Comparison of ENCODE assay signal across 8 mouse cellular contexts in genomic region chr11:87592713-87593598, GRCm38 (mm10). TPM values are rescaled to one million over a fixed set of nuclear protein-coding genes. Genes with fewer than 3 reads are reported as not detected.
DNase-seq lines count a peak whose midpoint lies in the region; ATAC-seq lines count a peak whose summit lies in the region.

No protein-coding gene starts in this region.

- DNase-seq in lung, postnatal 10 days: no peak
- no peak for DNase-seq in embryonic facial prominence, embryonic 14.5 days (ENCODE audit: low spot score)
- peak; percentile 74 to 84 for DNase-seq in kidney, adult 8-10 months
- no peak for DNase-seq in layer of hippocampus, adult 8-10 months (ENCODE audit: low spot score in 2 of 2)
- DNase-seq in thymus, postnatal 25 days: no peak
- DNase-seq in adrenal gland, adult 18-20 months (ENCODE audit: low spot score in 2 of 2): no peak

- peak overlapping the region; percentile 78 for H3K9ac ChIP-seq in lung, embryonic 16.5 days (ENCODE audit: low read length)
- peak overlapping the region; percentile 84 for H3K9ac ChIP-seq in embryonic facial prominence, embryonic 14.5 days (ENCODE audit: low read depth, low read length)
- H3K9ac ChIP-seq in midbrain, embryonic 15.5 days: peak overlapping the region; percentile 81

- no peaks in the 10 kb centered on the region for H3K9me3 ChIP-seq in lung, embryonic 16.5 days (ENCODE audit: control insufficient read depth, low read length)
- H3K9me3 ChIP-seq in embryonic facial prominence, embryonic 14.5 days (ENCODE audit: control insufficient read depth, low read length): no peaks in the 10 kb centered on the region
- no peaks in the 10 kb centered on the region for H3K9me3 ChIP-seq in midbrain, embryonic 15.5 days

- H3K27me3 ChIP-seq in lung, embryonic 16.5 days (ENCODE audit: control insufficient read depth, insufficient read depth, low read depth, low read length): no peaks in the 10 kb centered on the region
- no peaks in the 10 kb centered on the region for H3K27me3 ChIP-seq in embryonic facial prominence, embryonic 14.5 days (replicated peaks; ENCODE audit: control insufficient read depth, insufficient read depth, low read length)
- H3K27me3 ChIP-seq in midbrain, embryonic 15.5 days (replicated peaks): no peaks in the 10 kb centered on the region

- no peak for ATAC-seq in lung, embryonic 16.5 days (ENCODE audit: low read depth)
- ATAC-seq in embryonic facial prominence, embryonic 14.5 days (ENCODE audit: low read depth): no peak
- ATAC-seq in midbrain, embryonic 15.5 days (replicated peaks): no peak

- peak overlapping the region; percentile 96 for H3K27ac ChIP-seq in lung, embryonic 16.5 days (ENCODE audit: low read length)
- H3K27ac ChIP-seq in embryonic facial prominence, embryonic 14.5 days (replicated peaks; ENCODE audit: low read depth, low read length): peak overlapping the region; percentile 90
- H3K27ac ChIP-seq in midbrain, embryonic 15.5 days: peak overlapping the region; percentile 90

- WGBS in lung, embryonic 16.5 days: 26% methylated on average over 13 of the region's 13 CpGs
- 41% methylated on average over 13 of the region's 13 CpGs for WGBS in embryonic facial prominence, embryonic 14.5 days
- 35% methylated on average over 13 of the region's 13 CpGs for WGBS in midbrain, embryonic 15.5 days

- peaks cover 50% of the 10 kb centered on the region for H3K4me1 ChIP-seq in lung, embryonic 16.5 days (replicated peaks; ENCODE audit: control insufficient read depth, insufficient read depth, low read length)
- peaks cover 30% of the 10 kb centered on the region for H3K4me1 ChIP-seq in embryonic facial prominence, embryonic 14.5 days (ENCODE audit: control insufficient read depth, insufficient read depth, low read length)
- H3K4me1 ChIP-seq in midbrain, embryonic 15.5 days: peaks cover 64% of the 10 kb centered on the region

- peak overlapping the region; percentile 67 for H3K4me3 ChIP-seq in lung, embryonic 16.5 days (ENCODE audit: low read length)
- peak overlapping the region; percentile 68 for H3K4me3 ChIP-seq in embryonic facial prominence, embryonic 14.5 days (ENCODE audit: low read depth, low read length)
- peak overlapping the region; percentile 72 for H3K4me3 ChIP-seq in midbrain, embryonic 15.5 days

- H3K4me2 ChIP-seq in lung, embryonic 16.5 days (ENCODE audit: low read depth, low read length): peak overlapping the region; percentile 58
- peak overlapping the region; percentile 65 for H3K4me2 ChIP-seq in embryonic facial prominence, embryonic 14.5 days (ENCODE audit: low read depth, low read length)
- H3K4me2 ChIP-seq in midbrain, embryonic 15.5 days: peak overlapping the region; percentile 78

- peaks cover 8% of the 10 kb centered on the region for H3K36me3 ChIP-seq in lung, embryonic 16.5 days (ENCODE audit: control insufficient read depth, insufficient read depth, low read length)
- H3K36me3 ChIP-seq in embryonic facial prominence, embryonic 14.5 days (ENCODE audit: control insufficient read depth, insufficient read depth, low read length): peaks cover 15% of the 10 kb centered on the region
- H3K36me3 ChIP-seq in midbrain, embryonic 15.5 days (replicated peaks): peaks cover 7% of the 10 kb centered on the region; the same call in 1 of the 2 replicates

RNA-seq across cellular contexts. Expression of gene Mtmr4, which starts 1.0 kb away (rescaled TPM):
- 33.5 and 33.9 TPM in 2 replicates for polyA plus RNA-seq in lung, embryonic 16.5 days (2015; fragmentation: Nextera tagmentation; extraction: Ambion mirVana)
- polyA plus RNA-seq in embryonic facial prominence, embryonic 14.5 days (2014; fragmentation: Nextera tagmentation; extraction: Ambion mirVana): 33.2 and 34.3 TPM in 2 replicates
- polyA plus RNA-seq in midbrain, embryonic 15.5 days (2015; fragmentation: Nextera tagmentation; extraction: Ambion mirVana): 57.2 and 59.8 TPM in 2 replicates
- total RNA-seq in layer of hippocampus, adult 8-10 months (2022): 100 to 1,000 TPM in 1 of 4 experiments, 10 to 100 TPM in 3; 75.1 to 105 (median 86.8) TPM
- 10 to 100 TPM; 25.6 to 29.7 TPM for total RNA-seq in adrenal gland, adult 18-20 months (2021)

RNA-seq across cellular contexts. Expression of gene Hsf5, which starts 24.0 kb away (rescaled TPM):
- polyA plus RNA-seq in lung, embryonic 16.5 days (2015; fragmentation: Nextera tagmentation; extraction: Ambion mirVana): 0.25 and 0.26 TPM in 2 replicates
- polyA plus RNA-seq in embryonic facial prominence, embryonic 14.5 days (2014; fragmentation: Nextera tagmentation; extraction: Ambion mirVana): 0.17 and 0.25 TPM in 2 replicates
- polyA plus RNA-seq in midbrain, embryonic 15.5 days (2015; fragmentation: Nextera tagmentation; extraction: Ambion mirVana): 0.37 and 0.61 TPM in 2 replicates
- under 1 TPM; 0.45 to 0.77 (median 0.57) TPM for total RNA-seq in layer of hippocampus, adult 8-10 months (2022)
- under 1 TPM; 0.06 to 0.07 TPM for total RNA-seq in adrenal gland, adult 18-20 months (2021)

RNA-seq across cellular contexts. Expression of gene Sept4, which starts 24.3 kb away (rescaled TPM):
- 96.9 and 111 TPM in 2 replicates for polyA plus RNA-seq in lung, embryonic 16.5 days (2015; fragmentation: Nextera tagmentation; extraction: Ambion mirVana)
- 40.1 and 42.2 TPM in 2 replicates for polyA plus RNA-seq in embryonic facial prominence, embryonic 14.5 days (2014; fragmentation: Nextera tagmentation; extraction: Ambion mirVana)
- 28.2 and 28.4 TPM in 2 replicates for polyA plus RNA-seq in midbrain, embryonic 15.5 days (2015; fragmentation: Nextera tagmentation; extraction: Ambion mirVana)
- total RNA-seq in layer of hippocampus, adult 8-10 months (2022): 100 to 1,000 TPM; 174 to 201 (median 193) TPM
- 10 to 100 TPM; 39.9 to 63.2 TPM for total RNA-seq in adrenal gland, adult 18-20 months (2021)

RNA-seq across cellular contexts. Expression of gene Gm11492, which starts 26.5 kb away (rescaled TPM):
- polyA plus RNA-seq in lung, embryonic 16.5 days (2015; fragmentation: Nextera tagmentation; extraction: Ambion mirVana): not detected in 2 replicates
- polyA plus RNA-seq in embryonic facial prominence, embryonic 14.5 days (2014; fragmentation: Nextera tagmentation; extraction: Ambion mirVana): not detected in 2 replicates
- polyA plus RNA-seq in midbrain, embryonic 15.5 days (2015; fragmentation: Nextera tagmentation; extraction: Ambion mirVana): not detected in 2 replicates
- total RNA-seq in layer of hippocampus, adult 8-10 months (2022): not detected
- total RNA-seq in adrenal gland, adult 18-20 months (2021): not detected

Comparison
In these comparisons a context has a peak if more than half of its experiments do, and no peak if none do; other contexts are left out.
1. DNase-seq: peak in kidney, adult 8-10 months (2 of 2); none in lung, postnatal 10 days (single experiment), embryonic facial prominence, embryonic 14.5 days (single experiment), layer of hippocampus, adult 8-10 months (0 of 2), thymus, postnatal 25 days (single experiment) and adrenal gland, adult 18-20 months (0 of 2).
2. Peak in every context shown above with its lines, with median percentiles within 50 percentile points of each other: H3K27ac ChIP-seq, H3K4me2 ChIP-seq, H3K4me3 ChIP-seq and H3K9ac ChIP-seq.